Mouse (Mus musculus) kidney, adult 2 months (tissue): ENCODE measurements around the gene Dap.

ENCODE experiments used
- CTCF ChIP-seq: fragments of 200-500 bp; conservative IDR thresholded peaks from 2 replicates; pipeline ENCODE4 v1.5.1; 2011; ENCODE audit warnings: low read depth, mild to moderate bottlenecking, control low read depth, low read length, moderate library complexity, mixed read lengths; ENCODE audit not compliant: insufficient read depth, insufficient read length
- POLR2A ChIP-seq: fragments of 200-500 bp; IDR thresholded peaks from one replicate; pipeline ENCODE4 v1.6.1; 2011; ENCODE audit warnings: low read depth, low read length, control low read depth

- no peak for TF ChIP-seq CTCF
- TF ChIP-seq POLR2A, result no peak
Measured at GRCm38 (mm10) chr15:31302293-31302990, 78.3 kb downstream of the Dap start.
